Mouse (Mus musculus): ENCODE results near the gene Spaca1.
"Not testable (repeated sequence)": the region's sequence is repeated elsewhere in the genome, so short reads cannot be mapped to it uniquely, and the experiment has no call there.

The Spaca1 gene

GRCm38 (mm10) chr4:34049571-34050255 is at the start of gene Spaca1:
TSS of gene Spaca1 (minus strand) at chr4:34050191.
- peak in 1 of 2 experiments; percentile 1 for DNase-seq (ENCODE audit: low spot score in 2 of 2)

- DNase-seq (ENCODE audit: low spot score in 2 of 2) = not testable (repeated sequence)
Observed at GRCm38 (mm10) chr4:34087286-34087685, 37.3 kb upstream of the Spaca1 start.

- DNase-seq (ENCODE audit: low spot score in 2 of 2) = no peak
Observed at GRCm38 (mm10) chr4:34081064-34081463, 31.1 kb upstream of the Spaca1 start.

- DNase-seq (ENCODE audit: low spot score in 2 of 2) = no peak
Observed at GRCm38 (mm10) chr4:34069002-34069401, 19.0 kb upstream of the Spaca1 start.

- no peak for DNase-seq (ENCODE audit: low spot score in 2 of 2)
Observed at GRCm38 (mm10) chr4:34058320-34058719, 8.3 kb upstream of the Spaca1 start.

GRCm38 (mm10) chr4:34026771-34027170 is 23.2 kb downstream of the Spaca1 start:
- no peak for DNase-seq (ENCODE audit: low spot score in 2 of 2)

GRCm38 (mm10) chr4:34021456-34021855 is 28.5 kb downstream of the Spaca1 start:
- DNase-seq (ENCODE audit: low spot score in 2 of 2) = no peak

DNA sequence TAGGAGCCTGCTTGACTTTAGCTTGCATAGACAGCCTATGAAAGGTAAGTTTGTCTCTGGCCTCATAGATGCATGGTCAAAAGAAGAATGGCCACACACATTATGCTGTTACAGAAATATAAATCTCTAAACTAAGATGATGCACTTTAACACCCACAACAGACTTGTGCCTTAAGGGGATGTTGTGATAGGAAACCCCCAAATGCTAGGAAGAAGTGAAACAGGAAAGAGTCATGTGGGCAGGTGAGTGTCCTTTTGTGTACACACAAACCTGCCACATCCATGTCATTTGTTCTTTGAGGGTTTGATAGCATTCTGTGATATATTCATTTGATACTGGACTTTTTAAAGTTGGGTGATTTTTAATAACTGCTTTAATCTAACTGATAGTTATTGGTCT is 53.6 kb downstream of the Spaca1 start:
- no peak for DNase-seq (ENCODE audit: low spot score in 2 of 2)

GRCm38 (mm10) chr4:33992687-33993086 is 57.3 kb downstream of the Spaca1 start:
- DNase-seq (ENCODE audit: low spot score in 2 of 2) = no peak

GRCm38 (mm10) chr4:33988466-33989089 is 61.4 kb downstream of the Spaca1 start:
- DNase-seq (ENCODE audit: low spot score in 2 of 2) = no peak
